Mouse (Mus musculus) stomach, embryonic 16.5 days (tissue): ENCODE data around the gene Cysltr2. TPM values are rescaled to one million over a fixed set of nuclear protein-coding genes. Genes with fewer than 3 reads are reported as not detected.

Source experiments
- ATAC-seq: fragments of 200-750 bp; cut with Nextera tagmentation; 2 replicates; pipeline ENCODE4 v1.8.0; 2017; ENCODE audit warnings: moderate number of reproducible peaks, moderate TSS enrichment; ENCODE audit not compliant: insufficient read depth, low FRiP score
- H3K27ac ChIP-seq: fragments of 300-500 bp; sonication (generic); 2 replicates; pipeline ENCODE4 v1.5.1; 2014; ENCODE audit warnings: low read length
- H3K27me3 ChIP-seq: fragments of 300-500 bp; sonication (generic); 2 replicates; pipeline ENCODE4 v1.6.1; 2014; ENCODE audit warnings: low read length, control low read depth, mixed read lengths; ENCODE audit not compliant: control insufficient read depth, insufficient read depth
- H3K36me3 ChIP-seq: fragments of 300-500 bp; sonication (generic); 2 replicates; pipeline ENCODE4 v1.6.1; 2014; ENCODE audit warnings: low read length; ENCODE audit not compliant: control insufficient read depth, insufficient read depth
- H3K4me1 ChIP-seq: fragments of 300-500 bp; sonication (generic); 2 replicates; pipeline ENCODE4 v1.6.1; 2014; ENCODE audit warnings: low read length, control low read depth, mixed read lengths; ENCODE audit not compliant: control insufficient read depth, insufficient read depth
- H3K4me2 ChIP-seq: fragments of 300-500 bp; sonication (generic); 2 replicates; pipeline ENCODE4 v1.6.1; 2014; ENCODE audit warnings: low read depth, low read length, mixed read lengths
- H3K4me3 ChIP-seq: fragments of 300-500 bp; sonication (generic); replicated peaks from 2 replicates; pipeline ENCODE4 v1.5.1; 2014; ENCODE audit warnings: mild to moderate bottlenecking, low read length
- H3K9ac ChIP-seq: fragments of 300-500 bp; sonication (generic); 2 replicates; pipeline ENCODE4 v1.6.1; 2014; ENCODE audit warnings: low read length
- H3K9me3 ChIP-seq: fragments of 300-500 bp; sonication (generic); replicated peaks from 2 replicates; pipeline ENCODE4 v1.6.1; 2016; ENCODE audit warnings: low read length, control low read depth; ENCODE audit not compliant: control insufficient read depth
- WGBS: fragments of 180-500 bp; shearing (Covaris S2); extraction: QIAGEN DNeasy Blood & Tissue Kit; methylation state at CpG from one replicate; pipeline ENCODE4 v1.1.7; 2014; 5-methylcytosine and 5-hydroxymethylcytosine counted together
- polyA plus RNA-seq: library from polyadenylated mRNA; unstranded; fragments of >200 nt; fragmentation: Nextera tagmentation; extraction: Ambion mirVana; gene quantifications from 2 replicates; pipeline ENCODE4 v1.2.1, GENCODE M21; 2015

Gene Cysltr2
- polyA plus RNA-seq, 1 experiment from 2014 or later = 0.22 TPM

DNA sequence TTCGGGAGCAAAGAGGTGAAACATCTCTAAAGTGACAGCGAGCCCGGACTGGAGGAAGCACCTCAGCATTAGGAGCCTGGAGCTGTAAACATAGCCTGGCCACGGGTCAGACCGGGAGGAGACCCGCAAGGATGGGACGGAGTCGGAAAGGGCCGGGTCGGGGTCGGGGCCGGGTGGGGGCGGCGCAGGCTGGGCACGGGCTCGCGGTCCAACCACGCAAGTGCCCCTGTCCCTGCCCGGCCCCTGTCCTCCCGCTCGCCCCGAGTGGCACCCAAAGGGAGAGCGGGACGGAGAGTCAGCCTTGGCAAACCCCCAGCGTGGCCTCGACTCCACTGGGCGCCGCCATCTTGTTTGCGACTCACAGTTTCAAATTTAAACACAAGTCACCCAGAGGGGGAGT lies 68.8 kb downstream of the Cysltr2 start:
- WGBS = 94% methylated on average over 29 of the region's 29 CpGs

DNA sequence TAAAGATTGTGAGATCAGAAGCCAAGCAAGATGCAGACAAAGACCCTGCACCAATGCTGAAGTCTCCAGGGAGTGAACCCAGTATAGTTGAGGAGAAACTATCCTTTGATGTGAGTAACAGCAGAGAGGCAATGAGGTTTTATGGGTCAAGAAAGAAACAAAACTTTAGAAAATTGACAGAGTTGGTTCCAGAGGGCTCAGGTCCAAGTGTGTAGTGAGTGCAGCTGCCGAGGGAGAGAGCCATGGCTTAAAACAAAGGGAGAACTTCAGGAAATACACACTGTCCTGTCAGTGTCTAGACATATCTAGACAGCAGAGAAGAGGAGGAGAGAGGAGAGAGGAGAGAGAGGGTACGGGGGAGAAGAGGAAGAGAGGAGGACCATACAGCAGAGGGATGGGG lies 72.8 kb downstream of the Cysltr2 start:
- Histone ChIP-seq H3K36me3 (no peaks in the 10 kb centered on the region), H3K4me1 (no peaks in the 10 kb centered on the region), H3K9me3 (no peaks in the 10 kb centered on the region), H3K27me3 (no peaks in the 10 kb centered on the region), H3K4me2 (no peak overlapping the region), H3K4me3 (no peak overlapping the region), H3K27ac (no peak overlapping the region), H3K9ac (no peak overlapping the region)
- 49% methylated on average over 2 of the region's 2 CpGs for WGBS
- no peak for ATAC-seq

More for the DNA sequence above, 68.8 kb downstream of the Cysltr2 start:
- no peak for ATAC-seq
- H3K27me3 ChIP-seq = no peaks in the 10 kb centered on the region
- no peak overlapping the region for H3K4me2 ChIP-seq
- H3K9me3 ChIP-seq = no peaks in the 10 kb centered on the region
- H3K4me3 ChIP-seq = no peak overlapping the region
- H3K4me1 ChIP-seq = peaks cover 9% of the 10 kb centered on the region
- no peak overlapping the region for H3K9ac ChIP-seq
- no peaks in the 10 kb centered on the region for H3K36me3 ChIP-seq
- H3K27ac ChIP-seq = no peak overlapping the region

Other genes starting within 250 kb of the Cysltr2 start
- 69.4 and 75.9 TPM in 2 replicates for gene Rcbtb2, start 73.9 kb upstream of the Cysltr2 start, polyA plus RNA-seq
- 13.2 and 13.8 TPM in 2 replicates for gene Lpar6, start 188.8 kb upstream of the Cysltr2 start, polyA plus RNA-seq